In genomic region chr1:13494727-13495404, GRCm38 (mm10) we compare ENCODE assay signal across 9 mouse cellular contexts.
DNase-seq lines count a peak whose midpoint lies in the region; ATAC-seq and TF ChIP-seq lines count a peak whose summit lies in the region.
"Had no signal": no experiment of that assay in that cellular context is flagged by ENCODE, and none has a peak within 500 bp of the region (broad histone marks: within the 10 kb centered on the region; RNA-seq: fewer than 3 reads in every experiment).

No protein-coding gene starts in this region.

- no peak for ATAC-seq in heart, embryonic 16.5 days (replicated peaks; ENCODE audit: extremely low read depth, insufficient read depth, low FRiP score)
- no peak for ATAC-seq in intestine, embryonic 14.5 days (replicated peaks; ENCODE audit: low FRiP score, low TSS enrichment, low read depth)
- no peak for ATAC-seq in liver, embryonic 14.5 days (ENCODE audit: insufficient read depth)

- peak overlapping the region; percentile 42; the same call in 1 of the 2 replicates for H3K9ac ChIP-seq in heart, embryonic 16.5 days (ENCODE audit: low read length)
- peak overlapping the region; percentile 11; the same call in 1 of the 2 replicates for H3K9ac ChIP-seq in intestine, embryonic 14.5 days (ENCODE audit: low read length)
- H3K9ac ChIP-seq in liver, embryonic 14.5 days (replicated peaks): no peak overlapping the region

- H3K4me2 ChIP-seq in heart, embryonic 16.5 days (ENCODE audit: low read depth, low read length): peak overlapping the region; percentile 52
- H3K4me2 ChIP-seq in intestine, embryonic 14.5 days (ENCODE audit: low read length): peak overlapping the region; percentile 42
- peak overlapping the region; percentile 36 for H3K4me2 ChIP-seq in liver, embryonic 14.5 days (ENCODE audit: low read depth)

- H3K9me3 ChIP-seq in heart, embryonic 16.5 days (replicated peaks; ENCODE audit: control insufficient read depth, low read length): no peaks in the 10 kb centered on the region
- H3K9me3 ChIP-seq in intestine, embryonic 14.5 days (ENCODE audit: control insufficient read depth, low read length): no peaks in the 10 kb centered on the region
- no peaks in the 10 kb centered on the region for H3K9me3 ChIP-seq in liver, embryonic 14.5 days (ENCODE audit: control insufficient read depth, low read length)
- H3K9me3 ChIP-seq: G1E had no signal

- no peak for TF ChIP-seq CTCF in liver, embryonic 14.5 days (IDR thresholded peaks at IDR 0.05; ENCODE audit: low read depth)

- H3K27me3 ChIP-seq in heart, embryonic 16.5 days (ENCODE audit: control insufficient read depth, insufficient read depth, low read length): peaks cover 4% of the 10 kb centered on the region; the same call in 1 of the 2 replicates
- no peaks in the 10 kb centered on the region for H3K27me3 ChIP-seq in intestine, embryonic 14.5 days (replicated peaks; ENCODE audit: control insufficient read depth, insufficient read depth, low read length)
- no peaks in the 10 kb centered on the region; the same call in 1 of the 2 replicates for H3K27me3 ChIP-seq in liver, embryonic 14.5 days (ENCODE audit: control insufficient read depth, insufficient read depth, low read length)

- no peaks in the 10 kb centered on the region for H3K36me3 ChIP-seq in heart, embryonic 16.5 days (ENCODE audit: control insufficient read depth, insufficient read depth)
- H3K36me3 ChIP-seq in intestine, embryonic 14.5 days (ENCODE audit: control insufficient read depth, insufficient read depth, low read length): no peaks in the 10 kb centered on the region
- no peaks in the 10 kb centered on the region for H3K36me3 ChIP-seq in liver, embryonic 14.5 days (replicated peaks; ENCODE audit: control insufficient read depth, insufficient read depth, low read depth)
- H3K36me3 ChIP-seq: G1E had no signal

- WGBS in heart, embryonic 16.5 days: 26% methylated on average over 16 of the region's 16 CpGs
- WGBS in intestine, embryonic 14.5 days: 28% methylated on average over 16 of the region's 16 CpGs
- 16% methylated on average over 16 of the region's 16 CpGs for WGBS in liver, embryonic 14.5 days (ENCODE audit: insufficient replicate concordance)

- DNase-seq in heart, adult 9 months (ENCODE audit: low spot score in 2 of 2): no peak
- peak; percentile 27 for DNase-seq in embryo, embryonic 10 days (ENCODE audit: low spot score)
- DNase-seq in intestine, embryonic 14.5 days (ENCODE audit: low spot score): no peak
- DNase-seq in liver, embryonic 14.5 days (ENCODE audit: low read depth in 3 of 3, low spot score in 3 of 3): no peak
- DNase-seq in cerebellum, adult 11-12 months: no peak
- no peak for DNase-seq in frontal cortex, postnatal 36 days (ENCODE audit: low spot score in 2 of 2)
- no peak for DNase-seq in urinary bladder, postnatal 14 days (ENCODE audit: low spot score)

- H3K4me3 ChIP-seq in heart, embryonic 16.5 days (ENCODE audit: low read length): peak overlapping the region; percentile 43
- H3K4me3 ChIP-seq in intestine, embryonic 14.5 days (ENCODE audit: low read depth, low read length): peak overlapping the region; percentile 17; the same call in 1 of the 2 replicates
- H3K4me3 ChIP-seq in liver, embryonic 14.5 days (ENCODE audit: insufficient read depth in 1 of 2, low read depth in 2 of 2, low read length in 2 of 2): peak overlapping the region in 1 of 2 experiments; percentile 33; a peak in 1 of 4 replicates

- 0 out of 2 replicates have a peak, but pooled peaks cover 2% of the 10 kb centered on the region for H3K4me1 ChIP-seq in heart, embryonic 16.5 days (ENCODE audit: control insufficient read depth, insufficient read depth, low read length)
- no peaks in the 10 kb centered on the region; the same call in 1 of the 2 replicates for H3K4me1 ChIP-seq in intestine, embryonic 14.5 days (replicated peaks; ENCODE audit: control insufficient read depth, insufficient read depth, low read length)
- no peaks in the 10 kb centered on the region for H3K4me1 ChIP-seq in liver, embryonic 14.5 days (replicated peaks; ENCODE audit: control insufficient read depth in 2 of 2, insufficient read depth in 2 of 2, low read length in 1 of 2)

- no peak overlapping the region for H3K27ac ChIP-seq in heart, embryonic 16.5 days (ENCODE audit: low read length)
- H3K27ac ChIP-seq in intestine, embryonic 14.5 days (ENCODE audit: low read depth): no peak overlapping the region
- no peak overlapping the region for H3K27ac ChIP-seq in liver, embryonic 14.5 days

- no peak for TF ChIP-seq EP300 in liver, embryonic 14.5 days (IDR thresholded peaks at IDR 0.05; ENCODE audit: low read depth)
